Mouse (Mus musculus) embryonic fibroblast, embryonic 13.5 days (primary cell): ENCODE data around the gene Rasal2.

ENCODE experiments used
- CTCF ChIP-seq: IDR thresholded peaks from 2 replicates; pipeline ENCODE4 v1.5.1; 2011; ENCODE audit warnings: mild to moderate bottlenecking, control low read depth, low read length, moderate library complexity, borderline replicate concordance; ENCODE audit not compliant: insufficient read depth
- POLR2A ChIP-seq: IDR thresholded peaks from 2 replicates; pipeline ENCODE4 v1.6.1; 2011; ENCODE audit warnings: low read depth, mild to moderate bottlenecking, control low read depth, low read length, moderate library complexity

DNA sequence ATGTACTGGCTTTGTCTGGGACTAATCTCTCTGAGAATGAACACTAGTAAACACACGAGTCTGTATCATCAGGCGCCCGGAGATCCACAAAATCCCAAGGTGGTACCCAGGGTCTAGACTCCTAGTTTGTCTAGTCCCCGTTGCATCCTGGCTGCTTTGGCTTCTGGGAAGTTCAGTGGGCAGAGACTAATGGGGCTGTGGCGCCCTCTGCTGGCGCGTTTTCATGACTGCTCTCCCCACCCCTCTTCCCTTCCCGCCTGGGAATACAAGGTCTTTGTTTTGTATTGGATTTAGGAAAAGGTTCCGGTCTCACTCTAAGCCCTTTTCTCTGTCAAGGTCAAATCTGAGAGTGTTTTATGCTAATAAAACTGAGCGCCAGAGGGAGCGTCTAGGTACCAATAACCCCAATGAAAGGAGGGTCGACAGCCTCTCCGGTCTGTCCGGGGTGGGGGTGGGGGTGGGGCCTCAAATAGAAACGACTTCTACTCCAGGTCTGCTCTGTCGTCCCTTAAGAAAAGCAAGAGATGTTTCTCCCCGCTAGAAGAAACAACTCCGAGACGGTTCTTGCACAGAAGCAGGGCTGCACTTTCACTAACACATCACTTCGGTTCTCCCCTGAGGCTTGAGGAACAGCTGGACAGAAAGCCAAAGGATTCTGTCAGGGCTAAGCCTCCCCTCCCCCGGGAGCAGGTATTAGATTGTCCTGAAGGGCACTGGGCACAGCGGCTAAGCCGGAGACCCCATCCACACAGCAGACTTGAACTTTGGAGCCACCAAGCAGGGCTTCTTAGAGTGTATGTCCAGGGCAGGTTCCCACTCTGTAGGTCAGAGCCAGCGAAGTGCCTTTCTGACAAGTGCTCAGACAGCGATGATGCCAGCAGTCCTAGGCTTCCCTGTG lies 326.0 kb downstream of the Rasal2 start:
- TF ChIP-seq CTCF = peak; percentile 62
- no peak for TF ChIP-seq POLR2A
